ENCODE assay signal across 20 mouse cellular contexts in genomic region chr10:105579318-105579717, GRCm38 (mm10). TPM values are rescaled to one million over a fixed set of nuclear protein-coding genes. Genes with fewer than 3 reads are reported as not detected.
DNase-seq lines count a peak whose midpoint lies in the region; TF ChIP-seq lines count a peak whose summit lies in the region.
"Had no signal": no experiment of that assay in that cellular context is flagged by ENCODE, and none has a peak within 500 bp of the region (broad histone marks: within the 10 kb centered on the region; RNA-seq: fewer than 3 reads in every experiment).

No protein-coding gene starts in this region.

- H3K36me3 ChIP-seq in kidney, adult 2 months (ENCODE audit: control insufficient read depth, insufficient read depth, low read length): no peaks in the 10 kb centered on the region
- H3K36me3 ChIP-seq: embryonic facial prominence, embryonic 15.5 days; forebrain, embryonic 10.5 days; hindbrain, embryonic 12.5 days; limb, embryonic 12.5 days; liver, embryonic 13.5 days had no signal

- WGBS in kidney, adult 2 months: 30% methylated on average over 2 of the region's 2 CpGs

- no peak for TF ChIP-seq CTCF in kidney, adult 2 months (conservative IDR thresholded peaks at IDR 0.05; ENCODE audit: insufficient read depth, insufficient read length, low read depth, low read length)

- DNase-seq in kidney, adult 2 months: peak; percentile 38
- DNase-seq in kidney, postnatal 4 days: no peak
- peak; percentile 8 to 22 for DNase-seq in lung, adult 18-20 months
- no peak for DNase-seq in lung, postnatal 4 days
- DNase-seq in 416B (ENCODE audit: low read depth) (peak; percentile 95), MEL-GATA-1-ER (ENCODE audit: extremely low read depth, low read depth) (peak; percentile 22)
- no peak for DNase-seq in frontal cortex, adult 2 months (ENCODE audit: extremely low spot score in 1 of 2, low spot score in 1 of 2)
- DNase-seq in layer of hippocampus, postnatal 10 days (ENCODE audit: low spot score in 2 of 2): no peak
- DNase-seq: adrenal gland, postnatal 25 days; cerebellum, adult 9-10 months; gastrocnemius, postnatal 14 days; liver, embryonic 13.5 days; midbrain, embryonic 14.5 days; right cerebral cortex, postnatal 25 days; spleen, adult 18-20 months had no signal

- no peaks in the 10 kb centered on the region for H3K27me3 ChIP-seq in kidney, adult 2 months (replicated peaks; ENCODE audit: control insufficient read depth, insufficient read depth, low read length)
- H3K27me3 ChIP-seq: embryonic facial prominence, embryonic 15.5 days; hindbrain, embryonic 12.5 days; limb, embryonic 12.5 days; liver, embryonic 13.5 days had no signal

- H3K4me3 ChIP-seq in kidney, adult 2 months (ENCODE audit: insufficient read depth, low read depth, low read length): no peak overlapping the region
- H3K4me3 ChIP-seq: embryonic facial prominence, embryonic 15.5 days; forebrain, embryonic 10.5 days; hindbrain, embryonic 12.5 days; layer of hippocampus, adult 2 months; limb, embryonic 12.5 days; liver, embryonic 13.5 days had no signal

- no peak overlapping the region for H3K27ac ChIP-seq in kidney, adult 2 months (ENCODE audit: insufficient read depth, low read depth, low read length)
- H3K27ac ChIP-seq: embryonic facial prominence, embryonic 15.5 days; forebrain, embryonic 10.5 days; hindbrain, embryonic 12.5 days; limb, embryonic 12.5 days; liver, embryonic 13.5 days had no signal

- TF ChIP-seq POLR2A in kidney, adult 2 months (IDR thresholded peaks at IDR 0.05; ENCODE audit: low read depth, low read length): no peak

- no peaks in the 10 kb centered on the region; the same call in 1 of the 2 replicates for H3K4me1 ChIP-seq in kidney, adult 2 months (ENCODE audit: control insufficient read depth, insufficient read depth, low read length)

RNA-seq across cellular contexts. Expression of gene Tmtc2, which starts 5.1 kb away (rescaled TPM):
- polyA plus RNA-seq in kidney, adult 2 months (2012; rRNA removed): 1.1 and 2.3 TPM in 2 replicates
- 8.4 and 9.3 TPM in 2 replicates for polyA plus RNA-seq in frontal cortex, adult 2 months (2012; rRNA removed)
- total RNA-seq in layer of hippocampus, postnatal 10 days (2021): 10 to 100 TPM; 10.7 to 11.0 TPM

Comparison
In these comparisons a context has a peak if more than half of its experiments do, and no peak if none do; other contexts are left out.
1. DNase-seq: peak in kidney, adult 2 months (single experiment), lung, adult 18-20 months (2 of 2), 416B (single experiment) and MEL-GATA-1-ER (single experiment); none in kidney, postnatal 4 days (0 of 2), lung, postnatal 4 days (0 of 2), frontal cortex, adult 2 months (0 of 2) and layer of hippocampus, postnatal 10 days (0 of 2).